Mouse (Mus musculus) heart, adult 2 months (tissue): ENCODE data around the gene Cd48. TPM values are rescaled to one million over a fixed set of nuclear protein-coding genes. Genes with fewer than 3 reads are reported as not detected.

Source experiments
- DNase-seq, 2 experiments: peaks; one replicate each; pipeline ENCODE4 v3.0.0; 2021
- H3K27ac ChIP-seq: fragments of 200-600 bp; 2 replicates; pipeline ENCODE4 v1.8.1; 2022
- H3K27me3 ChIP-seq: fragments of 200-500 bp; 2 replicates; pipeline ENCODE4 v1.6.1; 2012; ENCODE audit warnings: mild to moderate bottlenecking, low read length, inconsistent platforms, mixed read lengths; ENCODE audit not compliant: control insufficient read depth, insufficient read depth
- H3K36me3 ChIP-seq: fragments of 200-500 bp; 2 replicates; pipeline ENCODE4 v1.6.1; 2012; ENCODE audit warnings: low read length, inconsistent platforms; ENCODE audit not compliant: control insufficient read depth, insufficient read depth
- H3K4me1 ChIP-seq: fragments of 200-500 bp; 2 replicates; pipeline ENCODE4 v1.6.1; 2011; ENCODE audit warnings: low read length; ENCODE audit not compliant: control insufficient read depth, insufficient read depth
- H3K4me3 ChIP-seq: fragments of 200-600 bp; 2 replicates; pipeline ENCODE4 v1.8.1; 2022
- H3K79me2 ChIP-seq: fragments of 200-500 bp; replicated peaks from 2 replicates; pipeline ENCODE4 v1.6.1; 2012; ENCODE audit warnings: mild to moderate bottlenecking, inconsistent platforms, low read length, moderate library complexity, mixed read lengths; ENCODE audit not compliant: control insufficient read depth, insufficient read depth
- H3K9ac ChIP-seq: fragments of 200-500 bp; 2 replicates; pipeline ENCODE4 v1.6.1; 2012; ENCODE audit warnings: low read depth, mild to moderate bottlenecking, control low read depth, inconsistent platforms, low read length, mixed read lengths
- CTCF ChIP-seq: fragments of 200-600 bp; IDR thresholded peaks from 2 replicates; pipeline ENCODE4 v1.8.1; 2022; ENCODE audit warnings: antibody characterized with exemption, mild to moderate bottlenecking, moderate library complexity
- EP300 ChIP-seq: fragments of 200-500 bp; IDR thresholded peaks from 2 replicates; pipeline ENCODE4 v1.6.1; 2011; ENCODE audit warnings: low read depth, low read length, control low read depth; ENCODE audit not compliant: insufficient read depth
- POLR2A ChIP-seq: fragments of 200-500 bp; IDR thresholded peaks from 2 replicates; pipeline ENCODE4 v1.6.1; 2011; ENCODE audit warnings: mild to moderate bottlenecking, low read depth, low read length, control low read depth; ENCODE audit not compliant: insufficient read depth
- WGBS: fragments of 180-500 bp; shearing (Covaris S2); methylation state at CpG from one replicate; pipeline ENCODE4 v1.1.7; 2018; 5-methylcytosine and 5-hydroxymethylcytosine counted together
- intact Hi-C: fragments of 180-260 bp; cut with DNase I; formaldehyde crosslinking; loops from one replicate; pipeline ENCODE4 v1.15.1; 2025
- microRNA-seq, 2 experiments: library from miRNA; unstranded; fragments of <30 nt; microRNA quantifications; one replicate each; pipeline ENCODE4 v1.2.0; 2021
- polyA plus RNA-seq: library from polyadenylated mRNA; depleted of rRNA; stranded (reverse); fragments of >200 nt; gene quantifications from 2 replicates; pipeline ENCODE4 v1.2.3, GENCODE M21; 2012; rRNA removed
- total RNA-seq, 2 experiments: library from RNA; stranded (reverse); gene quantifications; 2 replicates each; pipeline ENCODE4 v1.2.3; 2021

Cd48 gene
- total and polyA plus RNA-seq, 3 experiments: 2.3 to 4.5 (median 2.7) TPM

DNA sequence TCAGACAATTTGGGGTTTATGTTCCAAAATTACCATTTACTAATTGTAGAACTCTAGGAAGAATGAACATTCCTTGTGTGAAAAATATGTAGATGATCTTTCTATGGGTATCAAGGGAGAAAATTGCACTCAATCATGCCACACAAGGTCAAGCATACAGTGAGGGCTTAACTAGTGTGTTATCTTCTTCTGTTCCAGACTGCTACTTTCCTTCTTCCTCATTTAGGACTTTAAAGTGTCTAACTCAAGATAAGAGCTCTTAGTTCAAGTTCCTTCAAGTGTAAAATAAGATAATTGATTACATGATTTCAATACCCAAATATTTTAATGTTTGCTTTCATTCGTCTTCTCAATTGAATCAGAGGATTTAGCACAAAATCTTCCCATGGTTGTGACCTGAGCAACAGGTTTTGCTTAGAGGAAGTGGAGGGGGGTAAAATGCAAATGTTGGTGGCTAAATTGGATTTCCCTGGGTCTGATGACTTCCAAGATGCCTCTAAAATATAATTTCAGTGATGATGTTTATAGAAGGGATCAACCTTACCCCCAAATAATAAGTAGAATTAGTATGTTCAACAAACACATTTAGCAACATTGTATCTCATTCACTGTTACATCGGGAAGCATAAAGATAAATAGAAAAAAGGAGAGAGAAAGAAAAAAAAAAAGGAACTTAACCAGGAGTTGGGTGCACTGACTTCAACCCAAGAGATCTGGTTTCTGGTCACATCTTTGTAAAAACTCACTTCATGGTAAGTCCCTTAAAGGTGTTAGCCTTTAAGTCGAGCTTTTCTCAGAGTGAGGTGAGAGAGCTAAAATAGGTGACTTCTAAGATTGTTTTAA, 66.5 kb downstream of the Cd48 start:
- DNase-seq: no peak
- no peak overlapping the region for H3K4me3 ChIP-seq
- H3K4me1 ChIP-seq: no peaks in the 10 kb centered on the region
- intact Hi-C loops: no loop called here
- H3K36me3 ChIP-seq: no peaks in the 10 kb centered on the region
- no peaks in the 10 kb centered on the region for H3K79me2 ChIP-seq
- 70% methylated on average over 3 of the region's 3 CpGs for WGBS
- H3K27ac ChIP-seq: no peak overlapping the region
- H3K27me3 ChIP-seq: no peaks in the 10 kb centered on the region
- TF ChIP-seq POLR2A (no peak), CTCF (no peak), EP300 (no peak)
- no peak overlapping the region for H3K9ac ChIP-seq

Small RNA genes within 50 kb of the gene (microRNA-seq; reads per million reads assigned to microRNA genes)
- 0 reads per million in 2 experiments for gene Mir7683

Other genes starting within 250 kb of the Cd48 start
- gene F11r, start 244.5 kb upstream of the Cd48 start, total RNA-seq: 10 to 100 TPM; 32.9 to 36.1 TPM
- 47.5 and 58.3 TPM in 2 replicates for gene F11r, start 244.5 kb upstream of the Cd48 start, polyA plus RNA-seq
- 1 to 10 TPM; 1.6 to 2.2 TPM for gene Alyref2, start 178.5 kb upstream of the Cd48 start, total RNA-seq
- 2.5 TPM in 2 replicates for gene Alyref2, start 178.5 kb upstream of the Cd48 start, polyA plus RNA-seq
- gene Itln1, start 146.7 kb upstream of the Cd48 start, total RNA-seq: not detected
- 0.16 TPM in 1 of 2 replicates, not detected in the other for gene Itln1, start 146.7 kb upstream of the Cd48 start, polyA plus RNA-seq
- under 1 TPM; 0.21 to 0.36 TPM for gene Cd244a, start 122.8 kb upstream of the Cd48 start, total RNA-seq
- 0.29 and 0.88 TPM in 2 replicates for gene Cd244a, start 122.8 kb upstream of the Cd48 start, polyA plus RNA-seq
- gene Ly9, start 74.6 kb upstream of the Cd48 start, total RNA-seq: under 1 TPM; 0.36 to 0.60 TPM
- gene Ly9, start 74.6 kb upstream of the Cd48 start, polyA plus RNA-seq: 0.35 and 0.74 TPM in 2 replicates
- gene Slamf7, start 29.0 kb upstream of the Cd48 start, total RNA-seq: under 1 TPM; 0.16 to 0.21 TPM
- 0.20 and 0.35 TPM in 2 replicates for gene Slamf7, start 29.0 kb upstream of the Cd48 start, polyA plus RNA-seq
- 1 to 10 TPM in 1 of 2 experiments, under 1 TPM in 1; 0.47 to 1.2 TPM for gene Slamf1, start 85.1 kb downstream of the Cd48 start, total RNA-seq
- gene Slamf1, start 85.1 kb downstream of the Cd48 start, polyA plus RNA-seq: 0.35 and 0.64 TPM in 2 replicates
- gene Cd84, start 157.7 kb downstream of the Cd48 start, total RNA-seq: 1 to 10 TPM; 2.6 to 4.6 TPM
- 1.6 and 2.2 TPM in 2 replicates for gene Cd84, start 157.7 kb downstream of the Cd48 start, polyA plus RNA-seq
- gene Gm10521, start 213.7 kb downstream of the Cd48 start, total RNA-seq: under 1 TPM in 1 of 2 experiments, not detected in 1; 0.09 TPM
- 0.15 and 0.41 TPM in 2 replicates for gene Gm10521, start 213.7 kb downstream of the Cd48 start, polyA plus RNA-seq
- under 1 TPM; 0.14 to 0.81 TPM for gene Slamf6, start 235.5 kb downstream of the Cd48 start, total RNA-seq
- gene Slamf6, start 235.5 kb downstream of the Cd48 start, polyA plus RNA-seq: 0.41 and 0.53 TPM in 2 replicates